Mouse (Mus musculus): ENCODE results near the gene Coa3. TPM values are rescaled to one million over a fixed set of nuclear protein-coding genes. Genes with fewer than 3 reads are reported as not detected.

The Coa3 gene
- total RNA-seq, 4 experiments from 2014 or later: 95.8 to 105 (median 101) TPM

- DNase-seq (ENCODE audit: low spot score in 2 of 2): no peak
Observed at GRCm38 (mm10) chr11:101282896-101283295, 4.0 kb upstream of the Coa3 start.

- DNase-seq (ENCODE audit: low spot score in 2 of 2): no peak
Observed at GRCm38 (mm10) chr11:101280837-101281236, 1.9 kb upstream of the Coa3 start.

- no peak for DNase-seq (ENCODE audit: low spot score in 2 of 2)
Observed at GRCm38 (mm10) chr11:101279193-101279569, 267 bp upstream of the Coa3 start.

- no peak for DNase-seq (ENCODE audit: low spot score in 2 of 2)
Observed at GRCm38 (mm10) chr11:101277381-101278222, 1.3 kb downstream of the Coa3 start.

- no peak for DNase-seq (ENCODE audit: low spot score in 2 of 2)
Observed at GRCm38 (mm10) chr11:101276319-101277070, 2.4 kb downstream of the Coa3 start.

GRCm38 (mm10) chr11:101275309-101275708 is 3.6 kb downstream of the Coa3 start:
- no peak for DNase-seq (ENCODE audit: low spot score in 2 of 2)

GRCm38 (mm10) chr11:101272446-101272845 is 6.5 kb downstream of the Coa3 start:
- DNase-seq (ENCODE audit: low spot score in 2 of 2): no peak

- no peak for DNase-seq (ENCODE audit: low spot score in 2 of 2)
Observed at GRCm38 (mm10) chr11:101269577-101270116, 9.3 kb downstream of the Coa3 start.

GRCm38 (mm10) chr11:101265906-101266305 is 13.0 kb downstream of the Coa3 start:
- DNase-seq (ENCODE audit: low spot score in 2 of 2): no peak

- DNase-seq (ENCODE audit: low spot score in 2 of 2): no peak
Observed at GRCm38 (mm10) chr11:101264954-101265471, 13.9 kb downstream of the Coa3 start.

- DNase-seq (ENCODE audit: low spot score in 2 of 2): no peak
Observed at GRCm38 (mm10) chr11:101263989-101264280, 15.0 kb downstream of the Coa3 start.

- no peak for DNase-seq (ENCODE audit: low spot score in 2 of 2)
Observed at GRCm38 (mm10) chr11:101263138-101263988, 15.6 kb downstream of the Coa3 start.

- no peak for DNase-seq (ENCODE audit: low spot score in 2 of 2)
Observed at GRCm38 (mm10) chr11:101262272-101262967, 16.5 kb downstream of the Coa3 start.

- DNase-seq (ENCODE audit: low spot score in 2 of 2): no peak
Observed at GRCm38 (mm10) chr11:101260826-101261380, 18.0 kb downstream of the Coa3 start.

- no peak for DNase-seq (ENCODE audit: low spot score in 2 of 2)
Observed at GRCm38 (mm10) chr11:101259948-101260825, 18.7 kb downstream of the Coa3 start, which contains the start of gene Wnk4. TSS of gene Wnk4 (plus strand) at chr11:101260567.

GRCm38 (mm10) chr11:101259261-101259712 is 19.6 kb downstream of the Coa3 start:
- peak; percentile 42 to 83 for DNase-seq (ENCODE audit: low spot score in 2 of 2)

GRCm38 (mm10) chr11:101255826-101256775 is 22.8 kb downstream of the Coa3 start:
- no peak for DNase-seq (ENCODE audit: low spot score in 2 of 2)

Data from left cerebral cortex, adult 8-10 months (tissue).